Mouse (Mus musculus): ENCODE measurements around the gene Bcl6. TPM values are rescaled to one million over a fixed set of nuclear protein-coding genes. Genes with fewer than 3 reads are reported as not detected.

The Bcl6 gene
- polyA plus RNA-seq, 1 experiment from 2014 or later: 1.2 TPM

GRCm38 (mm10) chr16:23921697-23922096 is 67.0 kb downstream of the Bcl6 start:
- no peak for ATAC-seq (ENCODE audit: insufficient read depth)
- H3K4me1 ChIP-seq (ENCODE audit: insufficient read depth): no peaks in the 10 kb centered on the region
- 56% methylated on average over 5 of the region's 5 CpGs for WGBS

DNA sequence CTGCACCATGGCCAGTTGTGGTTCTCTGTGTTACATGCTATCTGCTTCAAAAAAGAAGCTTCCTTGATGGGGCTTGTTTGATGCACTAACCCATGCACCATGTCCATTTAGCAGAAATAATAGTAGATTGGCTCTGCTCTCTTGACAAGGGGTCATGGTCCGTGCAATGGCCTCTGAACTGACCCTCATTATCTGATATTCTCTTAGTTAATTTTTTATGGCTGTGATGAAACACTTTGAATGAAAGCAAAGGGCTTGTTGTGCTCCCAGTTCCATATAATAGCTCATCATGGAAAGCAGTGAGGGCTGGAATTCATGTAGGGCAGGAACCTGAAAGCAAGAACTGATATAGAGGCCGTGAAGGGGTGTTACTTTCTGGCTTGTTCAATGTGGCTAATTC is 69.2 kb downstream of the Bcl6 start:
- TF ChIP-seq CTCF (IDR thresholded peaks at IDR 0.05; ENCODE audit: low read depth): no peak
- H3K4me2 ChIP-seq: no peak overlapping the region
- WGBS: 79% methylated on average over 2 of the region's 2 CpGs
- no peak overlapping the region for H3K9ac ChIP-seq
- H3K27me3 ChIP-seq (ENCODE audit: insufficient read depth, low read length): no peaks in the 10 kb centered on the region
- DNase-seq (no peak), ATAC-seq (ENCODE audit: insufficient read depth) (no peak)
- no peaks in the 10 kb centered on the region for H3K36me3 ChIP-seq (ENCODE audit: insufficient read depth)
- H3K4me3 ChIP-seq (ENCODE audit: low read depth, low read length): no peak overlapping the region
- no peaks in the 10 kb centered on the region for H3K4me1 ChIP-seq (ENCODE audit: insufficient read depth)
- no peak overlapping the region for H3K27ac ChIP-seq (ENCODE audit: low read depth)
- H3K9me3 ChIP-seq (ENCODE audit: low read depth, low read length): no peaks in the 10 kb centered on the region

More at GRCm38 (mm10) chr16:23921697-23922096, 67.0 kb downstream of the Bcl6 start:
- TF ChIP-seq CTCF (IDR thresholded peaks at IDR 0.05; ENCODE audit: low read depth): no peak
- H3K27ac ChIP-seq (ENCODE audit: low read depth): no peak overlapping the region
- no peak overlapping the region for H3K4me2 ChIP-seq
- H3K36me3 ChIP-seq (ENCODE audit: insufficient read depth): no peaks in the 10 kb centered on the region
- H3K4me3 ChIP-seq (ENCODE audit: low read depth, low read length): no peak overlapping the region
- no peaks in the 10 kb centered on the region for H3K9me3 ChIP-seq (ENCODE audit: low read depth, low read length)
- no peak overlapping the region for H3K9ac ChIP-seq
- H3K27me3 ChIP-seq (ENCODE audit: insufficient read depth, low read length): no peaks in the 10 kb centered on the region
- no peak for DNase-seq

Other genes with a start within 250 kb of the Bcl6 start
- gene Sst, start 97.9 kb downstream of the Bcl6 start, polyA plus RNA-seq (2014; fragmentation: Nextera tagmentation; extraction: Ambion mirVana): not detected in 2 replicates
- not detected in 2 replicates for gene Rtp2, start 56.5 kb downstream of the Bcl6 start, polyA plus RNA-seq (2014; fragmentation: Nextera tagmentation; extraction: Ambion mirVana)
- not detected in 2 replicates for gene Gm37419, start 370 bp downstream of the Bcl6 start, polyA plus RNA-seq (2014; fragmentation: Nextera tagmentation; extraction: Ambion mirVana)

All from lung, embryonic 14.5 days (tissue).